Mouse (Mus musculus): ENCODE measurements around the gene Erc2.

Erc2 gene

GRCm38 (mm10) chr14:27781221-27781620 lies 159.0 kb downstream of the Erc2 start:
- no peak for DNase-seq

DNA sequence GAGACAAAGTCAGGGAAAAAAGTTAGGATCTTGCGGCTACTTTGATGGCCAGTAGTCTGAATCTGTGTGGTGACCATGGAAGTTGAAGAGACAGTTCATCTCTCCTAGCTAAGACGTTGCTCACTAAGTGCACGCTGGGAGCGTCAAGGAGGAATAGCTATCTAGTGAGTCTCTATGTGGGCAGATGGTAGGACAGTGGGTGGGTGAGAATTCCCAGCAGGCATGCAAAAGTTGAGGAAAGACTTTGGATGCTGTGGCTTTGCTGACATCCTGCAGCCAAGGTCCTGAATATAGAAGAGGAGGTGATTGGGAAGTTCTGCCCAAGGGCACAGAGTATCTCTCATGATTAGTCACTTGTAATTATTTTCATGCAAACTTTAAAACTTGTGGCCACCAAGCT lies 162.6 kb downstream of the Erc2 start:
- no peak for DNase-seq

- DNase-seq = no peak
Measured at GRCm38 (mm10) chr14:27785562-27785961, 163.3 kb downstream of the Erc2 start.

GRCm38 (mm10) chr14:27789066-27789898 lies 167.1 kb downstream of the Erc2 start:
- no peak for DNase-seq

GRCm38 (mm10) chr14:27798184-27798934 lies 176.1 kb downstream of the Erc2 start:
- no peak for DNase-seq

GRCm38 (mm10) chr14:27800766-27801165 lies 178.5 kb downstream of the Erc2 start:
- DNase-seq = no peak

- DNase-seq = no peak
Measured at GRCm38 (mm10) chr14:27803961-27804360, 181.7 kb downstream of the Erc2 start.

DNA sequence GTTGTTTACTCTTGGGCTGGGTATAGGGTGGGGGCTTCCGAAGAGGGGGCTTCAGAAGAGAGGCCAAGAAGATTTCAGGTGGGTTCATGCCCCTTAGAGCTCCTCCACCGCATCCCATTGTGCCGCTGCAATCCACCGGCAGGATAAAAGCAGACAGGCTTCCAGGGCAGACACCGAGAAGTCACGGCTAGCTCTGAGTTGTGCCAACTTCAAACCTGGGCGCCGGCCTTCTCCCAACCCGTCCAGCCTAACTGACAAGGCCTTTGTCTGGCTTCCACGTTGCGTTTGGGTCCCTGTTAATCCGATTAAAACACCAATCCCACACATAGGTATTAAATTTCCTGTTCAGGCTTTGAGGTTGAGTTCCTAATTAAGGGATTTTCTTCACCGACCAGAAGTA lies 182.8 kb downstream of the Erc2 start:
- no peak for DNase-seq

- peak in 1 of 2 experiments; percentile 4 for DNase-seq
Measured at GRCm38 (mm10) chr14:27808080-27808479, 185.9 kb downstream of the Erc2 start.

DNA sequence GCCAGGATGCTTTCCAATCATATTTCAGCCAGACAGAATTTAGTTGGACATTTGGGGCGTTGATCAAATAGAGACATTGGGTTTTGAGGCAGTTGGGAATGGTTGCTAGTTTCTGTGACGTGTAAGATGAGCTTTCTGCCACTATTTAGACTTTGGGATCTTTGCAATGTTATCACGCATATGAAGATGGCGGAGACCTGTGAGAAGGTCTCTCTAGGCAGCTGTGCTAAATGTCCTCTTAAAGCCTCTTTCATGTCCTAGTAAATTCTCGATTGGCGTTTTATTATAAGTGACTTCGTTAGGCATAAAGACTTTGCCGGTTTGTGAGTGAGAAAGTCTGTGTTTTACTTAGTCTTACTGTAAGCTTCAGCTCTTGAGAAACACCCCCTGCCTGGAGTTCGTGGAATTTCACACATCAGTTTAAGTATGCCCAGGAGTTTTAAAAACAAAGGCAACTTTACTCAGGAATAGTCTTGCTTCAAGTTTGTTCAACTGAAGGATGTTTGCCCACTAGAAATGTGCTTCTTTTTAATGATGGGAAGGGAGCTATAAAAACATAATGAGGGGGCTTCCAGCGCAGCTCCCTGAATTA lies 186.4 kb downstream of the Erc2 start:
- DNase-seq = no peak

DNA sequence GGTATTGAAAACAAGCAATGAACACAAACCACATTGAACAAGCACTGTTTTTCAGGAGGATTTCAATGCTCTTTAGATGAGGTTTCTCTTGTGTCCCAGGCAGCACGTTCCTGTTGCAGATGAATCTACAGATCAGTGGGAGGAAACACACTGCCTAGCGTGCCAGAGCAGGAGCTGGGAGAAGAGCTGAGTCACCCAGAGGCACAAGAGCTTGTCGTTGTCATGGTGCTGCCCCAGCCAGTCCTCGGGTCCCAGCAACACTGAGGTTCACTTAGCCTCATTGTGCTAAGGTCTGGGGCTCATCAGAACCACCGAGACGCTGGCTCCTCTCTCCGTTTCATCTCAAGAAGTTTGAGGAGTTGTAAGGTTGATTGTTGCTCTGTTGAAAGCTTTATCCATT lies 188.6 kb downstream of the Erc2 start:
- DNase-seq = no peak

GRCm38 (mm10) chr14:27811649-27812048 lies 189.4 kb downstream of the Erc2 start:
- DNase-seq = no peak

- DNase-seq = no peak
Measured at GRCm38 (mm10) chr14:27815739-27816138, 193.5 kb downstream of the Erc2 start.

GRCm38 (mm10) chr14:27818986-27819385 lies 196.8 kb downstream of the Erc2 start:
- DNase-seq = no peak

DNA sequence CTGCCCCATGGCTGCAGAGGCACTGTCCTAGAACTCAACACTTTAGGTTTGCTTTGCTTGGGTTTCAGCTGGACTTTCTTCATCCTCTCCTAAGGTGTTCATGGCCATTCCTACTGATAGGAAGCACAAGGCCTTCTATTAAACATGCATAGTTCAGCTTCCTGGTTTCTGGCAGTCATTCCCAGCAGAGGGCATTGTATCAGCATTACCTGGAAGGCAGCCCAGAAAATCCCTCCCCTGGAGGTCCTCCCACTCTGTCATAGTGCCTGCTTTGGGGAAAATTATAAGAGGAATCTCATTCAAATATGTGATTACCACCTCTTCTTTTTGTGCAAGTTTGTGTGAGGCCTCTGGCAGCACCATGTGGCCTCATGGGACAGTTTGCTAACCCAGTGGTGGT lies 199.6 kb downstream of the Erc2 start:
- no peak for DNase-seq

DNA sequence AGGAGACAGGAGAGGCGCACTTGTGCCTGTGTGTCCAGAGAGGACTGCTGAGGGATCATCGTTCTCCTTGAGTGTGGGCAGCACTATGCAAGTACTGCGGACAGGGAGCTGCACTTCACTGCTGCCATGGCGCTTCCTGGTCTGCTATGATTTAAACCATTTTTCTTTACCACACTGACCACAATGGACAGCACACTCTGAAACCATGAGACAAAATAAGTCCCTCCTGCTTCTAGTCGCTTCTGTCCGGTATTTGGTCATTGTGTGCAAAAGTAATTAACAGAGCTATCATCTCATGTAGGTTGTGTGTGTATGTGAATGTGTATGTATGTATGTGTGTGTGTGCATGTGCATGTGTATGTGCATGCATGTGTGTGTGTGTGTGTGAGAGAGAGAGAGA lies 200.3 kb downstream of the Erc2 start:
- no peak for DNase-seq

DNA sequence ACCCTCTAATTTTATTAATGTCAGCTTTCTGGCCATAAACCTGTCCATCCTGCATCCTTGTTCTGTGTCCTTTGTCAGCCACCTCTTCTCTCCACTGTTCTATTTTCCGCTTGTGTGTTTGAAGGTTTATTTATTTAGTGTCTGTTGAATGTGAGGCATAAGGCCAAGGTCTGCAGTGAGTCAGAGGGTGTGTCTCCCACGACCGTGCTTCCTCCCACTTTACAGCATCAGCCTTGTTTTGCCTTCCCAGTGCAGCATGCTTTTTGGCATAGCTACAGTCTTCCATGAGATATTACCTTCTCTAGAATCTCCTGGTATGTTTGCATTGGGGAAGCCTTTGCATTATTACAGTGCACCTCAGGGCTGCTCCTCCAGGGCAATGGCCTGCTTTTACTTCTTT lies 200.8 kb downstream of the Erc2 start:
- no peak for DNase-seq

- no peak for DNase-seq
Measured at GRCm38 (mm10) chr14:27823897-27824296, 201.7 kb downstream of the Erc2 start.

- no peak for DNase-seq
Measured at GRCm38 (mm10) chr14:27826829-27827228, 204.6 kb downstream of the Erc2 start.

- no peak for DNase-seq
Measured at GRCm38 (mm10) chr14:27828089-27828488, 205.9 kb downstream of the Erc2 start.

DNA sequence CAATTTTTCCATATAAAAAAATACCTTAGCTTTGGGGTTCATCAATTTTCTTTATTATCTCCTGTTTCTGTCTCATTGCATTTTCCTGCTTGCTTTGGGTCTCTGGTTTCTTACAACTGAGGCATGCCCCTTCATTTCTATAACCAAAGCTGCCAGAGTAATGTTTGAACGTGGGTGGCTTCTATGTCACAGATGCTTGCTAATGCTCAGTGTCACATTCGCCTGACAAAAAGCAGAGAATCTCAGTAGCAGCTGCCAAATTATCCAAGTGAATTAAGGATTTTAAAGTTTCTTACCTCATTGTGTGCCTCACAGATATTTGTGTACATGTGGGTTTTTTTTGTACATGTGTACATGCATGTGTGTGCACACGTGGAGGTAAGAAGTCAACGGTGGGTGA lies 210.0 kb downstream of the Erc2 start:
- DNase-seq = no peak

GRCm38 (mm10) chr14:27835351-27835750 lies 213.1 kb downstream of the Erc2 start:
- DNase-seq = no peak

- DNase-seq = no peak
Measured at GRCm38 (mm10) chr14:27837601-27838105, 215.4 kb downstream of the Erc2 start.

GRCm38 (mm10) chr14:27840120-27840519 lies 217.9 kb downstream of the Erc2 start:
- no peak for DNase-seq
